Mouse (Mus musculus) urinary bladder, postnatal 10 days (tissue): Measurements from ENCODE around the gene Lef1.
A peak's percentile ranks its signal among the peaks of the same experiment; 100 is the strongest.

Experiments
- DNase-seq: peaks from one replicate; pipeline ENCODE4 v3.0.0; 2022; ENCODE audit warnings: low spot score

The Lef1 gene

DNA sequence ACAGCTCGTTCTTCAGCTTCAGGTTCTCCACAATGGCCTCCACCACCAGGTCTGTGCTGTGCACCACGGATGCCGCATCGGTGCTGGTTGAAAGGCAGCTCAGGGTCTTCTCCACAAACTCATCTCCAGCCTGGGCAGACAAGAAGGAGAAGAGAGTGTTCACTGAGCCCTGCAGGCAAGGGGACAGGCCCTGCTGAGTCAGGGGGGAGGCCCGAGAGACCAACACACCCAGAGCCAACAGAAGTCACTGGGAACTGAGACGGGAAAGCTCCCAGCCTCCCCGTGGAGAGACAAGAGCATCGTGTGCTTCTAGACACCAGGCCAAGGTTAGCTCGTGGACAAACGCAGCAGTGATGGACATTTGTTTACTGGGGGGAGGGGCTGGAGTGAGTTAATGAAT lies 138.2 kb downstream of the Lef1 start:
- DNase-seq: no peak

DNA sequence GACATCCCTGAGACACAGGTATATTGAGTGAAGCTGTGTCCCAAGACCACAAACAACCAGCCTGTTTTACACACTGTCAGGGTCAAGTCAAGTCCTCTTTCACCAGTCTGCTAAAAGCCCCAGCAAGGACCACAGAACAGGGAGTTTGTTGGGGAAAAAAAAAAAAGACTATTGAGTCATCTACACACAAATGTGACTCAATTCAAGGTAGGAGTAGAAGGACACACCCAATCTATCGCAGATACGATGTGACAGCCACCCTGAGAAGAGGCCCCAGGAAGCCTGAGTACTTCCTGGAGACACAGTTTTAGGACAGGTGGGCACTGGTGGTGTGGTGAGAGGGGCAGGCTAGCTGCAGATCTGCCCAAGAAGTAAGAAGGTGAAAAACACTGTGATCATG lies 140.0 kb downstream of the Lef1 start:
- no peak for DNase-seq

- DNase-seq: no peak
Observed at GRCm38 (mm10) chr3:131250978-131251377, 140.7 kb downstream of the Lef1 start.

GRCm38 (mm10) chr3:131251601-131252000 lies 141.3 kb downstream of the Lef1 start:
- DNase-seq: no peak

DNA sequence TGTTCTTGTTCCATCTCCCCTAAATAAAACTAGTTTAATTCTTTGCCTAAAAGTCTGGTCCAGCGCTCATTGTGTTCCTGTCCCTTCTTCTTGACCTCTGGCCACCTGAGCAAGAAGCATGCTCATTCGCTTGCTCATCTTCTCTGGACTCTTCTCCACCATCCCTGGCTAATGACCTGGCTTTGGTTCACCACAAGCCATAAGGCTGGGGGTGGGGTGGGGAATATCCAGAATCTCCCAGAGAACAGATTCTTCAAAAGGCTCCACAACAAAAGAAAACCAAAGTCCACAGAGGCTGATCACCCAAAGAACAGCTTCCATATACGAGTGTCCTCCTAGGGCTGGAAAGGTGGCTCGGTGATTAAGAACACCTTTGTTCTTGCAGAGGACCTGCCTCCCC lies 144.7 kb downstream of the Lef1 start:
- no peak for DNase-seq

DNA sequence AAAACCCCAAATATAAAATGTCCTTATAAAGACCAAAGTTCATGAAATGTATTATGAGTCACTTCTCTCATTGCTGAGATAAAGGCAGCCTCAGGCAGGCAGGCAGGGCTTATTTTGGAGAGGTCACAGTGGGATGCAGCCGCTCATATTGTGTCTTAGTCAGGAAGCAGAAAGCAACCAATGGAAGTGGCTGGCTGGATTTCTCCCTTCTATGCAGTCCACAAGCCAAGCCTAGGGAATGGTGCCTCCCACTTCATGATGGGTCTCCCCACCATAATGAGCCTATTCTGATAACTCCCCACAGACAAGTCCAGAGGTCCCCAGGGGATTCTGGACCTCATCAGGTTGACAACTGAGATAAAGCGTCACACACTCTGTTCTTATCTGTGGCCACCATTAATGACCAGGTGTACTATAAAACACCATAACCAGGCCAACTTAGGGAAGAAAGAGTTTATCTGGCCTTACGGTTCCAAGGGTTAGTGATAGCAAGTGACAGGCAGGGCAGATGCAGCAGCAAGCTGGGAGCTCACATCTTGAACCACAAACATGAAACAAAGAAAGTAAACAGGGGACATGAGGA lies 145.2 kb downstream of the Lef1 start:
- DNase-seq: no peak

DNA sequence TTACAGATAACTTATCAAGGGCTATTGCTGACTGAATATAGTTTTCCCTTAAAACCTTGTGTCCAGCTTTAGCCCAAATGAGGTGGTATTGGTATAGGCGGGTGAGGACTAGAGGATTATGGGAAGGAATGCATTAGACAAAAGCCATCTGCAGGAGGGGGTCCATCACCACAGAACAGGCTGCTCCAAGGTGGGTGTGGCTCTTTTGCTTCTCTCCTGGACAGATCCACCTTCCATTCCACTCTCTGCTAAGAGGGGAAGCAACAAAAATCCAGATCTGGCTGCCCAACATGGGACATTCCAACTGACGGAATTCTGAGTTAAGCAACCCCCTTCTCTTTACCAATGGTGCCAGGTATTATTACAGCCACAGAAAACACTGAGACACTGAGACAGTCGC lies 148.7 kb downstream of the Lef1 start:
- DNase-seq: no peak

DNA sequence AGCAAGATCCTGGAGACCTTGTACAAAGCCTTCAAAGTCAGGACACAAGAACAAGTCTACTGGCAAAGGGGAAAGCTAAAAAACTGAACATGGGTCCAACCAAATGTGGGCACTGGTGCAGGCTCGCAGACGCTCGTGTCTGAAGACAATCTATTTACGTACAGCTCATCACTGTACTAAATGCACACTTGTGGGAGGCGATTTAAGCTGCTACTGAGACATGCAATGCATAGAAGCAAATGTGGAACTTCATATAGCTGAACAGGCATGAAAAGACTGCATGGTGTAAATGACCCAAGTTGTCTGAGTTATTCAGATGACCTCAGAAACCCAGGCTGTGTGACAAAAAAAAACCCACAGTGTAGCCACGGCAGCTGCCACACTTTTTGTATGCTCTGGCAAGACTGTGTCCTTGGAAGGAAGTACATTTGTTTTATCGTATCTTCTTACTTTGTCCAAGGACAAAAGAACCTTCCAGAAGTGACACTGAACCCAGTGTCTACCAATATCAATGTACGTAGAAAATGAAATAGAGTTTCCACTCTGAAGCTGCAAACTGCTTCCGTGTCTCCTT lies 149.2 kb downstream of the Lef1 start:
- DNase-seq: no peak

- DNase-seq: no peak
Observed at GRCm38 (mm10) chr3:131260418-131260817, 150.1 kb downstream of the Lef1 start.

- DNase-seq: no peak
Observed at GRCm38 (mm10) chr3:131263766-131264486, 153.7 kb downstream of the Lef1 start.

GRCm38 (mm10) chr3:131265516-131265915 lies 155.2 kb downstream of the Lef1 start:
- no peak for DNase-seq

- DNase-seq: no peak
Observed at GRCm38 (mm10) chr3:131266366-131267050, 156.2 kb downstream of the Lef1 start.

DNA sequence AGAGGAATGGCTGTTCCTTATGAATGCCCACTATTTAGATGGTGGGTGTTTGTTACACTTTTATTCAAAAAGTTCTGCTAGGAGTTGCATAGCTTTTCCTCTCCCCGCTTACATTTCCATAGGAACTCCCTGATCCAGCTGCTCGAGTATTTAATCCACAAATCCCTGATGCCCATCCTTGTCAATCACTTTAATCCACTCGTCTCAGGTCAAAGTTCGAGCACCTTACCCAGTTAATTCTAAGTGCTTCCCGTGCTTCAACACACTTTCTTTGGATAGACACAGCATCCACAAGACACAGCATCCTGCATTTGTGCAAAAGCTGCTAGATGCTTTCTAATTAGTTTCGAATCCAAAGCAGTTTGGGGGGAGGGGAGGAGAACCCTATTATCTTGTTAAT lies 160.1 kb downstream of the Lef1 start:
- no peak for DNase-seq

GRCm38 (mm10) chr3:131271157-131271556 lies 160.9 kb downstream of the Lef1 start:
- DNase-seq: no peak

- DNase-seq: peak; percentile 40
Observed at GRCm38 (mm10) chr3:131271559-131272373, 161.5 kb downstream of the Lef1 start, which contains the start of gene Hadh. Gene Hadh (minus strand): TSS chr3:131272101.

- no peak for DNase-seq
Observed at GRCm38 (mm10) chr3:131272374-131273100, 162.3 kb downstream of the Lef1 start.
